Mouse (Mus musculus) small intestine, adult 2 months (tissue): ENCODE measurements around the gene Zfand5. TPM values are rescaled to one million over a fixed set of nuclear protein-coding genes. Genes with fewer than 3 reads are reported as not detected.
"Not testable (repeated sequence)": the region's sequence is repeated elsewhere in the genome, so short reads cannot be mapped to it uniquely, and the experiment has no call there.

ENCODE experiments used
- H3K27ac ChIP-seq: fragments of 200-500 bp; 2 replicates; pipeline ENCODE4 v1.5.1; 2012; ENCODE audit warnings: low read depth, low read length, control low read depth, inconsistent platforms; ENCODE audit not compliant: insufficient read depth
- H3K27me3 ChIP-seq: fragments of 200-500 bp; 2 replicates; pipeline ENCODE4 v1.6.1; 2012; ENCODE audit warnings: mild to moderate bottlenecking, moderate library complexity, low read length, inconsistent platforms; ENCODE audit not compliant: control insufficient read depth, insufficient read depth
- H3K36me3 ChIP-seq: fragments of 200-500 bp; 2 replicates; pipeline ENCODE4 v1.6.1; 2012; ENCODE audit warnings: mild to moderate bottlenecking, low read length, control low read depth, inconsistent platforms; ENCODE audit not compliant: control insufficient read depth, insufficient read depth
- H3K4me1 ChIP-seq: fragments of 200-500 bp; 2 replicates; pipeline ENCODE4 v1.6.1; 2012; ENCODE audit warnings: low read length, inconsistent platforms, mixed read lengths; ENCODE audit not compliant: control insufficient read depth, insufficient read depth, insufficient read length
- H3K4me3 ChIP-seq: fragments of 200-500 bp; 2 replicates; pipeline ENCODE4 v1.5.1; 2012; ENCODE audit warnings: low read depth, mild to moderate bottlenecking, control low read depth, inconsistent platforms, low read length, moderate library complexity
- CTCF ChIP-seq: fragments of 200-500 bp; IDR thresholded peaks from 2 replicates; pipeline ENCODE4 v1.5.1; 2012; ENCODE audit warnings: low read depth, mild to moderate bottlenecking, control low read depth, inconsistent platforms, low read length, moderate library complexity, mixed read lengths; ENCODE audit not compliant: insufficient replicate concordance, insufficient read length; ENCODE audit errors: extremely low read depth
- POLR2A ChIP-seq: fragments of 200-500 bp; IDR thresholded peaks from 2 replicates; pipeline ENCODE4 v1.6.1; 2012; ENCODE audit warnings: low read depth, mild to moderate bottlenecking, control low read depth, inconsistent platforms, low read length, moderate library complexity
- WGBS: fragments of 180-500 bp; shearing (Covaris S2); methylation state at CpG from one replicate; pipeline ENCODE4 v1.1.7; 2018; 5-methylcytosine and 5-hydroxymethylcytosine counted together
- polyA plus RNA-seq: library from polyadenylated mRNA; depleted of rRNA; stranded (reverse); fragments of >200 nt; gene quantifications from 2 replicates; pipeline ENCODE4 v1.2.3, GENCODE M21; 2012

Gene Zfand5
- polyA plus RNA-seq, 1 experiment = 17.9 TPM

DNA sequence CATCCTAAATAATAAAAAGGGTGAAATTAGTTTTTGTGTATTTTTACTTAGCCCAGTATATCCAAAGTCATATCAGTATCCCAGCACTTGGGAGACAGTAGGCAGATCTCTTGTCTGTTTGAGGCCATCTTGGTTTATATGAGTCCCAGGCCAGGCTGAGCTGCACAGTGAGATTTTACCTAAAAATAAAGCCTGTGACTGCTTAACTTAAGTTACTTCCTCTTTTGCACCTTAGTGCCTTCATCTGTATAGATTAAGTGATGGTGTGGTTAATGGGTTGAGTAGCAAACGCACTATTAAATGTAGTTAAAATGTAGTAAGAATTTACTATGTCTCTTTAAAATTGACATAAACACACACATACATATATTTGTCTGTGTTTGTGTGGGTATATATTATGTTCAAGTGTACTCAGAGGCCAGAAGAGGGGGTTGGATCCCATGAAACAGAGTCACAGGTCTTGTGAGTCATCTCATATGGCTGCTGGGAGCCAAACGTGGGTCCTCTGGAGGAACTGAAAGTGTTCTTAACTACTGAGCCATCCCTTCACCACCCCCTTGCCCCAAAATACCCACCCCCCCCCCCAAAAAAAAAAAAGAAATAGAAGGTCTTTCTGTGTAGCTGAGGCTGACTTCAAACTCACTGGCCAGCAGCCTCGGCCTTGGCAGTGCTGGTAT lies 14.5 kb downstream of the Zfand5 start:
- Histone ChIP-seq H3K36me3 (peaks cover 7% of the 10 kb centered on the region), H3K4me3 (no peak overlapping the region), H3K27ac (no peak overlapping the region), H3K27me3 (no peaks in the 10 kb centered on the region), H3K4me1 (no peaks in the 10 kb centered on the region)
- WGBS = 69% methylated on average over 3 of the region's 3 CpGs
- TF ChIP-seq POLR2A (no peak), CTCF (no peak)

GRCm38 (mm10) chr19:21297411-21297810 lies 25.3 kb downstream of the Zfand5 start:
- H3K27me3 ChIP-seq = no peaks in the 10 kb centered on the region
- H3K4me1 ChIP-seq = no peaks in the 10 kb centered on the region
- TF ChIP-seq POLR2A = no peak
- TF ChIP-seq CTCF = no peak
- H3K4me3 ChIP-seq = no peak overlapping the region
- no peak overlapping the region for H3K27ac ChIP-seq
- no peaks in the 10 kb centered on the region for H3K36me3 ChIP-seq
- 82% methylated on average over 4 of the region's 4 CpGs for WGBS

- Histone ChIP-seq H3K36me3 (no peaks in the 10 kb centered on the region), H3K4me3 (no peak overlapping the region), H3K4me1 (no peaks in the 10 kb centered on the region), H3K27ac (no peak overlapping the region), H3K27me3 (no peaks in the 10 kb centered on the region)
- no peak for TF ChIP-seq CTCF
- WGBS = 64% methylated on average over 3 of the region's 3 CpGs
Measured at GRCm38 (mm10) chr19:21301787-21302186, 29.7 kb downstream of the Zfand5 start.

GRCm38 (mm10) chr19:21307755-21308154 lies 35.7 kb downstream of the Zfand5 start:
- Histone ChIP-seq H3K27me3 (no peaks in the 10 kb centered on the region), H3K4me1 (no peaks in the 10 kb centered on the region), H3K36me3 (no peaks in the 10 kb centered on the region), H3K27ac (no peak overlapping the region), H3K4me3 (no peak overlapping the region)
- WGBS = 90% methylated on average over 3 of the region's 3 CpGs
- TF ChIP-seq CTCF (no peak), POLR2A (no peak)

GRCm38 (mm10) chr19:21310364-21310763 lies 38.3 kb downstream of the Zfand5 start:
- H3K4me1 ChIP-seq, H3K36me3 ChIP-seq: not testable (repeated sequence)
- 88% methylated on average over 5 of the region's 5 CpGs for WGBS

DNA sequence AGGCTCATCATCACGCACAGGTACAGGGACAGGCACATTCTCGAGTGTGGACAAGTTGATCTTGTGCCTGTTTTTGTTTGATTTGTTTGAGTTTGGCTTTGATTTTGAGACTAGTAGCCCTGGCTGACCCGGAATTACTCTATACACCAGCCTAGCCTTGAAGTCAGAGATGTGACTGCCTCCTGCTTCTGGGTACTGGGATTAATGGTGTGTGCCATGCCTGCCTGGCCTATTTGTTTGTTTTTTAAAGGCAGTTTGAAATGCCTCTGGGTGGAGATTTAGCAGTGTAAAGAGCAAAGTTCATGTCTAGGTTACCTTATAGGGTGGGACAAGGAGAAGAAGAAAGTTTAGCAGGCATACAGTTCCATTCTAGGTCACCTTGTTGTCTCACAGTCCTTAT lies 43.6 kb downstream of the Zfand5 start:
- 78% methylated on average over 3 of the region's 3 CpGs for WGBS
- H3K27ac ChIP-seq = no peak overlapping the region
- no peaks in the 10 kb centered on the region for H3K36me3 ChIP-seq
- TF ChIP-seq POLR2A (no peak), CTCF (no peak)
- no peaks in the 10 kb centered on the region for H3K27me3 ChIP-seq
- H3K4me3 ChIP-seq = no peak overlapping the region
- H3K4me1 ChIP-seq = no peaks in the 10 kb centered on the region

More at GRCm38 (mm10) chr19:21310364-21310763, 38.3 kb downstream of the Zfand5 start:
- not testable (repeated sequence) for H3K27me3 ChIP-seq, H3K4me3 ChIP-seq, H3K27ac ChIP-seq

- Histone ChIP-seq H3K4me1 (no peaks in the 10 kb centered on the region), H3K36me3 (no peaks in the 10 kb centered on the region), H3K27ac (no peak overlapping the region), H3K27me3 (no peaks in the 10 kb centered on the region), H3K4me3 (no peak overlapping the region)
- TF ChIP-seq CTCF (no peak), POLR2A (no peak)
- WGBS = 100% methylated on average over 1 of the region's 1 CpGs
Measured at GRCm38 (mm10) chr19:21319618-21320017, 47.5 kb downstream of the Zfand5 start.
